Mouse (Mus musculus) spleen, adult 12 weeks (tissue): ENCODE measurements around the gene Fezf2.

ENCODE experiments used
- DNase-seq: peaks from one replicate; pipeline ENCODE4 v3.0.0; 2022; ENCODE audit warnings: low spot score

Fezf2 gene

DNA sequence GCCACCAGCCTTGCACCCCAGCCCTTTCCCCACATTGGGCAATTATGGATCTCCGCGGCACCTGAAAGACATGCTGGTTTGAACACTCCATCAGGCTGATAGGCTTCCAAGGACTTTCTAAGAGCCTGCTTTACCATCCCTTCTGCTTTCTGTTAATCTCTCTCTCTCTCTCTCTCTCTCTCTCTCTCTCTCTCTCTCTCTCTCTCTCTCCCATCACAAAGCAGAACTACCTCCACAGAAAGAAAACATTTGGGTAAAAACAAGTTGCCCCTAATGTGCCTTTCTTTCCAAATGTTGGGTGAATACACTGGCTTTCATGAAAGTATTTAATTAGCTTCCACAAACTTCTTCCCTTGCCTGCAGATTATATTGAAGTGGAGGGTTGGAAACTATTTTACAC is at the start of gene Fezf2:
Gene Fezf2, minus strand, starts transcription at position 101 of the 400 bp plus-strand sequence.
- no peak for DNase-seq

DNA sequence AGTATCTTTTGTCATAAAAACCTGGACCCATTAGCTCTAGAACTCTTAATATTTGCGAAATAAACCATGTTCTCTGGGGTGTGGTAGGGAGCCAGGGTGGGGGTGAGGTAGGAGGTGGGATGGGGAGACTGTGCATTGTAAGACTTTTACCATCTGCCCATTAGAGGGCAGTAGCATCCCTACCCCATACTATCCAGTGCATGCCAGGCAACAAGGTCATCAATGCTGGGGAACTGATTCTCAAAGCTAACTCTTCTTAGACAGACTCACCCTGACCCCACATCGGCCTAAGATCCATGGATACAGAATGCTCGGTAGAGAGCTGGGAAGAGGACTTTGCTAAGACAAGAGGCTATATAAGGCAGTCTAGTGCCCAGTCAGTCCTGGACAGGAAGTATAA is 49.6 kb upstream of the Fezf2 start:
- DNase-seq = no peak

DNA sequence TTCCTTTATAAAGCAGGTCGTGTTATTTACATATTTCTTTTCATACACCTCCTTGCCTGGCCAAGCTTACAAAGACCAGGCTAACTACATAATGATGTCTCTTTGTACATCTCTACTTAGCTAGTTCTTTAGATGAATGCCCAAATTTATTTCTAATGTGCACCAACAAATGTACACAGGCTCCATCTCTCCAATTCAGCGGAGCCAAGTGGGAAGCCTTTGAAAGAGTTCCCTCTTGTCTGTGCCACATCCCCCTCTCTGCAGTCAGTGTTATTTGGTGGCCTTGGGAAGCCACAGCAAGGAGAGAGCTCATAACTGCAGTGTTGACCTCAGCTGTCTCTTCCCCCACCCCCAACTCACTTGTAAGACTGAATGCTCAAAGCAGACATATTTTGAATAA is 46.3 kb upstream of the Fezf2 start:
- no peak for DNase-seq

DNA sequence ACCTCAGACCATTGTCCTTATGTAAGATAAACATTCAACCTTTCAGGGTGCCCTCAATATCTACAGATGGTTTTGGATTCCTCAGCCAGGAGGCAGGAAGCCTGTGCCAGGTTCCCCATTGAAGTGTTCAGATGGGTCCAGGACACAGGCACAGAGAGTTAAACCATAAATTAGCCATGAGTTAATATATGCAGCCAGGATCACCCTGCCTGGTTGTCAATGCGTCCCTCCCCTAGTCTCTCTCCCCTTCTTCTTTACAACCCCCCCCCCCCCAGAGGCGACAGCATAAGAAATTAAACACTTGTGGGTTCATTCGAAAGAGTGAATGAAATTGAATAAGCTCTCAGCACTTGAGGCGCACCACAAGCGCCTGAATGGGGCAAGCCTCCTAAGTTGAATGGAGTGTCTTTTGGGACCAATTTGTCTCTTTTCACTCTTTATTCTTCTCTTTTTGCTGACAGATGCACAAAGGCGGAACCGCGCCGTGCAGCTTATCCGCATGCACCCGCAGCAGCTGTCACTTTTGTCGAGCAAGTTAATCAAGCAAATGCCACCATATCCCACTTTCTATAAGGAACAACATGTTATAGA is 45.4 kb upstream of the Fezf2 start:
- DNase-seq = no peak

GRCm38 (mm10) chr14:12391167-12391566 is 43.2 kb upstream of the Fezf2 start:
- DNase-seq = no peak

DNA sequence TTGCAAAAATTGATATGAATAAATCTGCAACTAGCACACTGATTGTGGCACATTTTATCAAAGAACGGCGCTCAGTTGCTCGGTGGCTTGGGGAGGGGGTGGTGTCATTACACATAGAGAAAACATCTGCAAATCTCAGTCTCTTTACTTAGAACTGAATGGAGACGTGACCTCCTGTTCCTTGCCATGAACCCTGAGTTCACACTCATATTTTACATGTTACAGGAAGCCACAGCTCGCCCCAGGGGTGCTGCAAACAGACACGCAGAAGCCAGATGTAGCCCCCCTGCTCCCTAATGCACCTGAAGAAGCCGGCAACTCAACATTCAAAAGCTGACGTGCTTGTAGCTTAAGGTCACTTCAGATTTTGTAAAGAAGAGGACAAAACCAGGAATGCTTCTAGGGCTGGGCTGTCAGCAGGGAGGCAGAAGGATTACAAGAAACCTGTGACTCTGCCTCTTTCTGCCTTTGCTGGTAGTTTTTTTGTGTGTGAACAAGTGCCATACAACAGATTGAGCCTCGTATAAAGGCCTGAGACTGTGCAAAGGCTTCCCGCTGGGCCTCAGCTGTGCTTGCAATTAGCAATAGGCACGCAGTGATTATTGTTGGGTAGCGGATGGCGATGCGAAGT is 40.9 kb upstream of the Fezf2 start:
- DNase-seq = no peak

GRCm38 (mm10) chr14:12388192-12388795 is 40.3 kb upstream of the Fezf2 start:
- no peak for DNase-seq

- DNase-seq = no peak
Measured at GRCm38 (mm10) chr14:12387176-12387575, 39.2 kb upstream of the Fezf2 start.

DNA sequence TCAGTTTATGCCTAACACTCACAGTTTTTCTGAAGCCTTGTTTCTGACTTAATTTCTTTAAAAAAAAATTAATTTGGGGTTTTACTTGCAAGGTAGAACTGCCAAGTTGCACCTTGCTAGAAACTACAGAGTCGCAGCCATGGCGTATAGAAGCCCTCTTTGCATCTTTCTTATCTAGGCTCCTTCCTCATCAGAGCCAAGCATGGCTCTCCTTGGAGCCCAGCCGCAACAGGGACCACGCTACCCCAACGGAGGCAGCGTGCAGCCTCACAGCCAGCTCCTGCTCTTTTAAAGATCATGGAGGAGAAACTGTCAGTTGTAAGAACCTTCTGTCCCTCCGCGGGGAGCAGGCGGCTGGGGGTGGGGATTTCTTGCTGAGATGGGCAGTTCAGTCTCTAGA is 29.9 kb upstream of the Fezf2 start:
- no peak for DNase-seq

GRCm38 (mm10) chr14:12377289-12377688 is 29.3 kb upstream of the Fezf2 start:
- DNase-seq = no peak

DNA sequence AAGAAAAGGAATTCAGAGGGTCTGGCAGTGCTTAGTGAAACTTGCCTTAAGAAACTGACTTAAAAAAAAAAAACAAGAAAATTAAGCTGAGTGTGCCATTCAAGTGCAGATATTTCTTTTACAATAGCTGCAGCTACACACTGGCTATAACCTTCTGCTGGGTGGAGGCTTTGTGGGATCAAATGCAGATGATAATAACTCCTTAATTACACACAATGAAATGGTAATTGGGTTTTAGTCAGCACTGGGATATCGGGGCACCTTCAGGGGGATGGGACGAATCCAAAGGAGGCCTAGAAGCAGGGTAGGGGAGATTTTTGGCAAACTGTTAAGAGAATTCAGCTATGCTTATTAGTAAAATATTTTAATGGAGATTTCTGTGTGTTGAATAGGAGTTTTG is 27.5 kb upstream of the Fezf2 start:
- no peak for DNase-seq

DNA sequence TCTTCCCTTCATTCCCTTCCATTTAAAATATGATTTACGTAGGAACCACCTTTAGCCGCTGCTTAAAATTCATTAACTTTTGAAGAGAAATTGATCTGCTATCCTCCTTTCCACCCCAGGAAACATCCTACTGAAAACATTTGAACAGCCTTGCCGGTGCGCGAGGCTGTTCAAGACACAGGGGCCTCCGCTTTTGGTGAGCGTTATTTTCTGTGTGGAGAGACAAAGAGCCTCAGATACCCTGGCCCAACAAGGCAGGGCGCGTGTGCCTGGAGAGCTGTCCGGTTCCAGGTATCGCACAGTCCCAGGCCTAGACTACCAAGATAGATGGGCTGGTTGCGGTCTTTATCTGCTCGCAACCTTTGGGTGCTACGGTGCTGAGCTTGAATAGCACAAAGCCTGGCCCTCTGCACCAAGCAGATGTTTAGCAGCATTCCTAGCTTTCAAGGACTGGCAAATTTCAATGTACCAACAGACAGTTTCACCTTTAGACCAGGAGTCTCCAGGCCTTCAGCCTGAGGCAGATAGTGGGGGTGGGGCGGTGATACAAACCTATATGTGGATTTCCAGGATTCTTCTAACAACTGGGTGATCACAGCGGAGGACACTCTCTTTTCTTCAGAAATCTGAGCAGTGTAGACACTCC is 2.4 kb upstream of the Fezf2 start:
- no peak for DNase-seq

DNA sequence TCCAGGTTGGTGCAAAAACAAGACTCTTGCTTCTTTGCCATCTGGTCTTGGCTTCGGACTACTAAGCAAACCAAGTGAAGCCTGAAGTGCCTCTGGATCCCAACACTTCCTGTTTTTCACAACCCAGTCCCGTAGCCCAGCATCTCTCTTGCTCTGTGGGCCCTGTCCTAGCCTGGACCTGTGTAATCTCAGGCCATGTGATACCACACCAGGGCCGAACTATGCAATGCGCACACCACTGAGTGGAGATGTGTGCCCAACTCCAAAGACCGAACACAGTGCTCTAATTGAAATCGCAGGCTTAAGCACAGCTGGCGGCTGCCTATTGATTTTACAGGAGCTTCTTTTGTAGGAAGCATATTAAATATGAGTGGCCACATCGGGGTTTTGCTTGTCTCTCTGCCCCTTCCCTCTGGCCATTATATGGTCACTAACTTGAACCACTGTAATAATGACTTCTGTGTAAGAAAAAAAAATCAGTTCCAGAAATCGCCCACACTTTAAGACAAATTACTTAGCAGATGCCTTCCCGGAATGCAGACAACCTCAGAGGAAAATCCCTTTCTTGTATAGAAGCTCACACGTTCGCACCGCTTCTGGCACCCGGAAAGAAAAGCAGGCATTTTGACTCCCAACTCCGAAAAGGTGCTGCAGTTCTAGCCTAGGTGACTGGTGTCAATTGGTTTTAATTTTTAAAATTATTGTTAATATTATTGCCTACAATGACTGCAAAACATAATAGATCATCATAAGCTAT is 1.5 kb upstream of the Fezf2 start:
- DNase-seq = no peak

- no peak for DNase-seq
Measured at GRCm38 (mm10) chr14:12346865-12347600, 956 bp downstream of the Fezf2 start.

GRCm38 (mm10) chr14:12346011-12346864 is 1.8 kb downstream of the Fezf2 start:
- DNase-seq = no peak

GRCm38 (mm10) chr14:12345241-12345921 is 2.6 kb downstream of the Fezf2 start:
- DNase-seq = no peak

GRCm38 (mm10) chr14:12344746-12345240 is 3.2 kb downstream of the Fezf2 start:
- no peak for DNase-seq

DNA sequence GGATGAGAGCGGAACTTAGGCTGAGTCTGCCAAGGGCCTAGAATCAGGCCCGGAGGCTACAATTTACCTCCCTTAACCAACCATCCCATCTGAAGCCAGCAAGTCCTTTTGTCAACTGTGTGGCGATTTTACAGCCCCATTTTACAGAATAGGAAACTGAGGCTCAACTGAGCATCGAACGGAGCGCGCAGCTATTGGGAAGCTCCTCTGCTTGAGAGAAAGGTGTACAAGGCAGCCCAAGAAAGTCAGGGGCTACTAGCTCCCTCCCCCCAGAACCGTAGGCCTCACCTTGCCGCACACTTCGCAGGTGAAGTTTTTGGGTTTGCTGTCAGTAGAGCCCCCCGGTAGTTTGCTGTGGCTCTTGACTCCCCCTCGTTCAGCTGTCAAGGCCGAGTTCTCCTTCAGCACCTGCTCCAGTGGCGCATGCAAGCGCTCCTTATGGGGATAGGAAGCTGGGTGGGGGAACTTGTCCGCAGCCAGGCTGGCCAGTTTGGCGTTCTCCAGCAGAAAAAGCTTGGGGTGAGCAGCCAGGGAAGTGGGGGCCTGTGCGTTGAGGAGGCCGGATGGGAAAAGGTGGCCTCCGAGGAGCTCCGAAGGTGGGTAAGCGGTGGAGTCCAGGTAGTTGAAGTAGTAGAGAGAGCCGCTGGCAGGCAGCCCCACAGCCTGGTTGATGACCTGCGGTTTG is 3.8 kb downstream of the Fezf2 start:
- no peak for DNase-seq

DNA sequence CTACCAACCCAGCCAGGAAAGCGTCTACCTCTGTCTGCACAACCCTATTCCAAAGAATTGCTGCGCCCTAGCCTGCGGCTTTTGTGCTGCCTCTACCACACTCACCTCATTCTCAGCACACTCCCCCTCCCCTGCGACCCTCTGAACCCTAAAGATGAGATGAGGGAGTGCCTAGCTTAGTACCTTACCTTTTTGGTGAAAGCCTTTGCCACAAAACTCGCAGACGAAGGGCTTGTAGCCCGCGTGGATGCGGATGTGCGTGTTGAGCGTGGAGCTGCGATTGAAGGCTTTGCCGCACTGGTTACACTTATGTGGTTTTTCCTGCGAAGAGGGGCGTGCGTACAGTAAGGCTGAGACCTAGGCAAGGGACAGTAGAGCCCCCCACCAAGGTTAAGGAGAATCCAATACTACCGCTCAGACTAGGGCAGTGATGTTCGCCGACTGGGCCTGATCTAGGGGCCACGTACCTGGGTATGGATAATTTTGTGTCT is 4.5 kb downstream of the Fezf2 start:
- no peak for DNase-seq
